Mouse (Mus musculus): Measurements from ENCODE around the gene Ubash3a.
"Not testable (repeated sequence)": the region's sequence is repeated elsewhere in the genome, so short reads cannot be mapped to it uniquely, and the experiment has no call there.

The Ubash3a gene

GRCm38 (mm10) chr17:31261352-31261751 lies 53.7 kb downstream of the Ubash3a start:
- no peak for DNase-seq

- DNase-seq = no peak
Measured at GRCm38 (mm10) chr17:31262715-31263114, 55.0 kb downstream of the Ubash3a start.

- no peak for DNase-seq
Measured at GRCm38 (mm10) chr17:31263770-31264169, 56.1 kb downstream of the Ubash3a start.

- DNase-seq = no peak
Measured at GRCm38 (mm10) chr17:31264372-31264771, 56.7 kb downstream of the Ubash3a start.

- no peak for DNase-seq
Measured at GRCm38 (mm10) chr17:31265171-31265572, 57.5 kb downstream of the Ubash3a start.

- DNase-seq = no peak
Measured at GRCm38 (mm10) chr17:31265831-31266230, 58.2 kb downstream of the Ubash3a start.

- no peak for DNase-seq
Measured at GRCm38 (mm10) chr17:31266321-31266950, 58.8 kb downstream of the Ubash3a start.

GRCm38 (mm10) chr17:31267138-31267537 lies 59.5 kb downstream of the Ubash3a start:
- DNase-seq = no peak

- DNase-seq = no peak
Measured at GRCm38 (mm10) chr17:31267603-31268002, 59.9 kb downstream of the Ubash3a start.

GRCm38 (mm10) chr17:31268016-31268415 lies 60.3 kb downstream of the Ubash3a start:
- no peak for DNase-seq

- no peak for DNase-seq
Measured at GRCm38 (mm10) chr17:31269761-31270160, 62.1 kb downstream of the Ubash3a start.

GRCm38 (mm10) chr17:31270246-31270645 lies 62.6 kb downstream of the Ubash3a start:
- DNase-seq = no peak

- not testable (repeated sequence) for DNase-seq
Measured at GRCm38 (mm10) chr17:31270736-31271135, 63.1 kb downstream of the Ubash3a start.

GRCm38 (mm10) chr17:31271136-31271851 lies 63.6 kb downstream of the Ubash3a start:
- DNase-seq = no peak

GRCm38 (mm10) chr17:31272416-31273165 lies 64.9 kb downstream of the Ubash3a start:
- DNase-seq = no peak

- no peak for DNase-seq
Measured at GRCm38 (mm10) chr17:31273631-31274030, 66.0 kb downstream of the Ubash3a start.

GRCm38 (mm10) chr17:31275181-31275580 lies 67.5 kb downstream of the Ubash3a start:
- no peak for DNase-seq

GRCm38 (mm10) chr17:31276207-31276921 lies 68.7 kb downstream of the Ubash3a start:
- peak in 1 of 2 experiments; percentile 39 for DNase-seq

GRCm38 (mm10) chr17:31276922-31277918 lies 69.5 kb downstream of the Ubash3a start, which contains the start of gene Rsph1:
Rsph1 (minus strand) TSS chr17:31277383.
- peak; percentile 99 to 100 for DNase-seq

GRCm38 (mm10) chr17:31277931-31278330 lies 70.3 kb downstream of the Ubash3a start:
- no peak for DNase-seq

GRCm38 (mm10) chr17:31279541-31279940 lies 71.9 kb downstream of the Ubash3a start:
- no peak for DNase-seq

GRCm38 (mm10) chr17:31280269-31280668 lies 72.6 kb downstream of the Ubash3a start:
- no peak for DNase-seq

Data from kidney, postnatal 4 days (tissue).